Mouse (Mus musculus): Measurements from ENCODE around the gene Ccl9.

- TF ChIP-seq NRF1 (IDR thresholded peaks at IDR 0.05; ENCODE audit: low read depth, low read length) (no peak), GABPA (IDR thresholded peaks at IDR 0.05; ENCODE audit: insufficient replicate concordance, low read depth, low read length) (no peak), ZC3H11A (IDR thresholded peaks at IDR 0.05; ENCODE audit: low read depth, low read length) (no peak)
These were observed 18.0 kb downstream of the Ccl9 start for GRCm38 (mm10) chr11:83560405-83560804.
